Mouse (Mus musculus) adrenal gland (tissue): ENCODE measurements at regions not wholly inside any gene's neighbourhood (a gene's known extent, or its start where the extent isn't known, plus 50 kb on each side); places are given as distances from the start of the nearest gene placed in this dataset.
"Not testable (repeated sequence)": the region's sequence is repeated elsewhere in the genome, so short reads cannot be mapped to it uniquely, and the experiment has no call there.

Source experiments
- intact Hi-C: fragments of 180-260 bp; cut with DNase I; formaldehyde crosslinking; loops from one replicate; pipeline ENCODE4 v1.15.1; 2025

- intact Hi-C loops = not testable (repeated sequence)
Measured at GRCm38 (mm10) chr6:67674717-67675116, 139.1 kb upstream of the Tacstd2 start.

- intact Hi-C loops = not testable (repeated sequence)
Measured at GRCm38 (mm10) chr6:67673316-67673715, 137.7 kb upstream of the Tacstd2 start.

DNA sequence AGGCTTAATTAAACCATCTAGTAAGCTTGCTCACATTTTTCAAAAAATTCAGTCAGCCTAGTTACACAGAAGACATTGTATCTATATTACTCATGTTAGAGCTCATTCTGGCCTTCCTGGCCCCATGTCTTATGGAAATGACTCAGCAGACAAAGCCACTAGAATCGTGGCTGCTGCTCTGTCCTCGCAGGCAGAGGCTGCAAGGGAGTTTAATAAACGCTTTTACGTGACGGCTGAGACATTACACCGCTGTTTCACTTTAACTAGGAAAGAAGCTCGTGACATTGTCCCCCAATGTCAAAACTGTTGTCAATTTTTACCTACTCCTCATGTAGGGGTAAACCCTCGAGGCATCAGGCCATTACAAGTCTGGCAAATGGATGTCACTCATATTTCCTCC is 132.5 kb upstream of the Tacstd2 start:
- intact Hi-C loops = not testable (repeated sequence)

DNA sequence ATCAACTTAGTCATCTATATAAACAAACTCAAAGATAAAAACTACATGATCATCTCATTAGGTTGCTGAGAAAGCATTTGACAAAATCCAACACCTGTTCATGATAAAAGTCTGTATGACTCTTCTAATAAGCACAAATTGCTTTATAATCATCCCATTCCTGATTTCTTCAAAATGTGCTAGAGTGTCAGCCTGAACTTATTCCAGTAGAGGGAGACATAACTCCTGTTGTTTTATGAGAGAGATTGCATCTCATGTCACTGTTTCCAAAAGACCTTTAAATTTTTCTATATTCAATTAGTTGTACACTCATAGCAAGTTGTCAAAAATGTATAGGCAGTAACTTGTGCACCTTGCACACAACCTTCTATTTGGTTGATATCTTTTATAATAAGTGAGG is 96.0 kb upstream of the Tacstd2 start:
- intact Hi-C loops = no loop called here

DNA sequence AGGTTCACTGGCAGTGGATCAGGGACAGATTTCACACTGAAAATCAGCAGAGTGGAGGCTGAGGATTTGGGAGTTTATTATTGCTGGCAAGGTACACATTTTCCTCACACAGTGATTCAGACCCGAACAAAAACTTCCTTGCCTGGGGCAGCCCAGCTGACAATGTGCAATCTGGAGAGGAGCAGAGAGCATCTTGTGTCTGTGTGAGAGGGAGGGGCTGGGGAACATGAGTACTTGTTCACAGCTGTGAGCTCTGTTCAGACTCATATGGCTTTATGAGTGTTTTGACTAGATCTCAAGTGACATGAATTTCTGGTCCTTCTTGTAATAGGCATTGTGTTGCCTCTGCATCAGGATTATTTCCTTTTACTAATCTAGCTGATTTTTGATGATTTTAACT is 74.8 kb upstream of the Tacstd2 start:
- intact Hi-C loops = no loop called here

DNA sequence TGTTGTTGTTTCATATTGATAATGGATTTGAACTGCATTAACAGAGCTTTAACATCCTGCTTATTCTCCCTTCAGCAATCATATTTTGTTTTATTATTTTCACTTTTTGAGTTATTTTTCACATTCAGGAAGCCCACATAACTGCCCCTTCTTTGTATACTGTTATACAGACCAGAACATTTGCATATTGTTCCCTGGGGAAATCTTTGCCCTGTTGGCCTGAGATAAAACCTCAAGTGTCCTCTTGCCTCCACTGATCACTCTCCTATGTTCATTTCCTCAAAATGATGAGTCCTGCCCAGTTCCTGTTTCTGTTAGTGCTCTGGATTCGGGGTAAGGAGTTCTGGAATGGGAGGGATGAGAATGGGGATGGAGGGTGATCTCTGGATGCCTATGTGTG is 73.9 kb upstream of the Tacstd2 start:
- intact Hi-C loops = not testable (repeated sequence)
